Mouse (Mus musculus) erythroblast, embryonic 14.5 days (primary cell): ENCODE results near the gene Vsir.

Experiments used
- GATA1 ChIP-seq: IDR thresholded peaks from 2 replicates; pipeline ENCODE4 v1.6.1; 2012; ENCODE audit warnings: low read length, inconsistent platforms, mixed read lengths
- TAL1 ChIP-seq: IDR thresholded peaks from 3 replicates; pipeline ENCODE4 v1.6.1; 2012; ENCODE audit warnings: low read length, inconsistent platforms, mixed read lengths

DNA sequence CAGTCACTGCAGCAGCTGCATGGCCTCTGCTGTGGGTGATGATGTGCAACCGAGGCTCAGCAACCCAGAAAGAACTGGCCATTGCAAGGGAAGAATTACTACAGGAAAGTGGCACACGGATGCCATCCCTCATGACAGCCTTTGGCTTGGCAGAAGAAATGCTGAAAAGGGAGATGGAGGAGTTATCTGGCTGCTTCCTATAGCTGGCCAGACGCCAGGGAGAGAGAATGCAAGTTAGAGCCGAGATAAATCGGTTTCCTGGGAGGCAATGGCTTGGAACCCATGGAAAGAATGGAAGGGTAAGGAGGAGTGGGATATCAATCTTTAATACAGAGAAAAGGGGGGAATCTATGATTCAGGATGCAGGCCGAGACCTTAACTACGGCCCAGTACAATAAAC lies 48.3 kb downstream of the Vsir start:
- TF ChIP-seq GATA1, result no peak
- no peak for TF ChIP-seq TAL1
